Mouse (Mus musculus) ES-E14 (cell line): ENCODE measurements around the gene Nono. TPM values are rescaled to one million over a fixed set of nuclear protein-coding genes. Genes with fewer than 3 reads are reported as not detected.
"Not testable (repeated sequence)": the region's sequence is repeated elsewhere in the genome, so short reads cannot be mapped to it uniquely, and the experiment has no call there.

Experiments used
- DNase-seq: peaks from one replicate; pipeline ENCODE4 v3.0.0-alpha.2; 2013; ENCODE audit warnings: low read depth, low spot score
- H3K27ac ChIP-seq: 2 replicates; pipeline ENCODE4 v1.5.1; 2012; ENCODE audit warnings: low read depth, mild to moderate bottlenecking, low read length, moderate library complexity, mixed read lengths; ENCODE audit not compliant: poor library complexity, insufficient read depth, severe bottlenecking
- H3K36me3 ChIP-seq: 2 replicates; pipeline ENCODE4 v1.6.1; 2012; ENCODE audit warnings: mild to moderate bottlenecking, low read length, moderate library complexity, mixed read lengths; ENCODE audit not compliant: control insufficient read depth, poor library complexity, insufficient read depth, severe bottlenecking
- H3K4me1 ChIP-seq, 2 experiments: fragments of 150-350 bp in 1 of 2; sonication (generic) in 1 of 2; 2 replicates each; pipeline ENCODE4 v1.6.1; 2012; ENCODE audit warnings: low read length in 2 of 2, mild to moderate bottlenecking in 1 of 2, mixed read lengths in 1 of 2; ENCODE audit not compliant: control insufficient read depth in 2 of 2, insufficient read depth in 2 of 2, poor library complexity in 1 of 2
- H3K4me3 ChIP-seq, 2 experiments: fragments of 150-350 bp in 1 of 2; sonication (generic) in 1 of 2; 2 replicates each; pipeline ENCODE4 v1.5.1; 2012; ENCODE audit warnings: low read length in 2 of 2, low read depth in 1 of 2, mild to moderate bottlenecking in 1 of 2, mixed read lengths in 1 of 2; ENCODE audit not compliant: insufficient read depth in 1 of 2, poor library complexity in 1 of 2, severe bottlenecking in 1 of 2
- H3K9ac ChIP-seq: 2 replicates; pipeline ENCODE4 v1.6.1; 2012; ENCODE audit warnings: low read depth, mild to moderate bottlenecking, low read length, mixed read lengths; ENCODE audit not compliant: poor library complexity, insufficient read depth, severe bottlenecking
- H3K9me3 ChIP-seq: fragments of 150-350 bp; sonication (generic); 2 replicates; pipeline ENCODE4 v1.6.1; 2012; ENCODE audit warnings: low read depth, mild to moderate bottlenecking, low read length; ENCODE audit not compliant: control insufficient read depth, insufficient read depth
- CHD2 ChIP-seq: IDR thresholded peaks from 2 replicates; pipeline ENCODE4 v1.6.1; 2014; ENCODE audit warnings: mild to moderate bottlenecking, low read depth, low read length, inconsistent platforms
- HCFC1 ChIP-seq: IDR thresholded peaks from 2 replicates; pipeline ENCODE4 v1.6.1; 2012; ENCODE audit warnings: low read length, inconsistent platforms, borderline replicate concordance; ENCODE audit not compliant: insufficient read depth
- MAFK ChIP-seq: IDR thresholded peaks from 2 replicates; pipeline ENCODE4 v1.6.1; 2014; ENCODE audit warnings: mild to moderate bottlenecking, low read depth, low read length, inconsistent platforms; ENCODE audit not compliant: insufficient read depth
- ZC3H11A ChIP-seq: IDR thresholded peaks from 2 replicates; pipeline ENCODE4 v1.6.1; 2012; ENCODE audit warnings: low read depth, mild to moderate bottlenecking, inconsistent platforms, low read length, borderline replicate concordance
- ZNF384 ChIP-seq: IDR thresholded peaks from 2 replicates; pipeline ENCODE4 v1.6.1; 2012; ENCODE audit warnings: low read depth, low read length, inconsistent platforms
- in situ Hi-C, 2 experiments: fragments of 600-800 bp; cut with MboI; formaldehyde crosslinking; loops; one replicate each; pipeline ENCODE4 v1.15.1; 2025; ENCODE audit warnings: low sequenced_read_pairs in 2 of 2, inconsistent platforms in 1 of 2; ENCODE audit not compliant: unreplicated experiment in 2 of 2
- total RNA-seq: library from RNA; depleted of rRNA; stranded (reverse); fragments of 300-350 nt; gene quantifications from 2 replicates; pipeline ENCODE4 v1.2.3, GENCODE M21; 2012; rRNA removed

The Nono gene
- total RNA-seq, 1 experiment, result 271 TPM

DNA sequence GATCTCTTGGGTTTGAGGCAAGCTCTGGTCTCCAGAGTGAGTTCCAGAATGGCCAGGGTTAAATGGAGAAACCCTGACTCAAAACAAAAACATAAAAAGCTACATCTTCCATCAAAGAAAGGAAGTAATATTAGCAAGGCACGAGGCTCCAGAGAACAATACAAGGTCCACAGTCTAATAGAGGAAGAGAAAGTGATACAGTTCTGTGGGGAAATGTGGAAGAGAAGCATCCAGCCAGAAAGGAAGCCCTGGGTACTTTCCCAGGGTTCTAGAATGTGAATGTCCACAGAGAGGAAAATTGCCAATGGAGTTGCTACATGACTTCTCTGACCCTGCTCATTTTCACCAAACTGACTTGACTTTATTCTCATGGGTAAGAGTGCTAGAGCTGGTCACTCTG is 22.0 kb downstream of the Nono start:
- Histone ChIP-seq H3K9ac (no peak overlapping the region), H3K36me3 (peaks cover 11% of the 10 kb centered on the region), H3K4me1 (no peaks in the 10 kb centered on the region), H3K4me3 (no peak overlapping the region), H3K27ac (no peak overlapping the region), H3K9me3 (no peaks in the 10 kb centered on the region)
- DNase-seq, result no peak
- no peak for TF ChIP-seq ZC3H11A
- in situ Hi-C loops, result no loop called here

DNA sequence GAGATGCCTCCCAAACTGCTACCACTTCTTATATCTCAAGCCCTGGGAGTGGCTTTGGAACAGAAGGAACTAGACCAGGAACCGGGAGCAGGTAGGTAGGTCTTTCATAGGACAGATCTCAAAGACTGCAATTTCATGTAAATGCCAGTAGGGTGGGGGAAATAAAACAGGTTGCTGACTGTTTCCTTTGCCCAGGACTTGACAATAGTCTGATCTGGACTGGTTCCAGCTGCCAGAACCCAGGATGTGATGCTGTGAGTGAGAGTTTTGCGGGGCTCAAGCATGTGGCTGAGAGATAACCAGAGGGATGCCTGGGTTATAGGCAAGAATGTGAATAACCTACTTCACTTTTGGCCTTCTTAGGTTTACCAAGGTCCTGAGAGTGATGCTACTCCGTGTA is 22.5 kb downstream of the Nono start:
- Histone ChIP-seq H3K9ac (no peak overlapping the region), H3K4me3 (no peak overlapping the region), H3K4me1 (no peaks in the 10 kb centered on the region), H3K36me3 (peaks cover 9% of the 10 kb centered on the region), H3K27ac (no peak overlapping the region), H3K9me3 (no peaks in the 10 kb centered on the region)
- no peak for DNase-seq
- in situ Hi-C loops, result no loop called here
- TF ChIP-seq HCFC1, result no peak
- TF ChIP-seq CHD2, result no peak
- TF ChIP-seq ZC3H11A, result no peak
- no peak for TF ChIP-seq MAFK
- TF ChIP-seq ZNF384, result no peak

DNA sequence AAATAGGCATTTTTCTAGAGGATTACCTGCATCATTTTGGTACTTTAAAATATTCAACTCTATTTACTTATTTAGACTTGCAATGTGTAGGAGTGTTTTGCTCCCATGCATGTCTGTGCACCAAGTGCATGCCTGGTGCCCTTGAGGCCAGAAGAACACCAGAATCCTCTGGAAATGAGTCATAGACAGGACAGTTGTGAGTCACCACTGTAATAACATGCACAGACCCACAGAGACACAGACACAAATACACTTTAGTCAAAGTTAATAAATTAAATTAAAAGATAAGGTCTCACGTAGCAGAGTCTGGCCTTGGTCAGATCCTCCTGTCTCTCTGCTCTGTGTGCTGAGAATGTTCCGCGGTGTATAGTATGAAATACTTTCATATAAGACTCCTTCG is 43.1 kb downstream of the Nono start:
- H3K4me1 ChIP-seq, result no peaks in the 10 kb centered on the region

DNA sequence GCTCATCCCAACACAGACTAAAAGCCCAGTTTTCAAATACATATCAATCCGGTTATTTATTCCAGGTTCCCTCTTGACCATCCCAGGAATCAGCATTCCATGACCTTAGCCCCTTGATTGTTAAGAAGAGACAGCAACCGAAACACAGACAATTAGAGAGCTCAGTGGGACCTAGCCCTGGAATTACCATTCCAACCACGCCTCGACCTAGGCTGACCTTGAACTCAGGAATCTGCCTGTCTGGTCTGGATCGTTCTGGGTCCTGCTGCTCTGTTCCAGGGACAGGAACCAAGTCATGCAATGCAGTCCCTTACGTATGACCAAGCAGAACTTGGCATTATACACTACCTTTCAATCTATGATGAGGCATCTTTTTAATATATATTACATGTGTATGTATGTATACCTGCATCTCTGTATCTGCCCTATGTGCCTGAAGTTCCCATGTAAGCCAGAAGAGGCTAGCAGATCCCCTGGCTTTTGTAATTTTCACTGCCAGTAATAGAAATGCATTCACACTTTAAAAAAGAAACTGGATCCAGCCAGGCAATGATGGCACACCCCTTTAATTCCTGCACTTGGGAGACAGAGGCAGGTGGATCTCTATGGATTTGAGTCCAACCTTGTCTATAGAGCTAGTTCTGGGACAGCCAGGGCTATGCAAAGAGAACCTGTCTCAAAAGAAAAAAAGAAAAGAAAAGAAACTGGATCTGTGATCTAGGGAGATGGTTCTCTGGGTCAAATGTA is 52.7 kb downstream of the Nono start:
- DNase-seq, result peak; percentile 77
- H3K9ac ChIP-seq, result peak overlapping the region; percentile 15; the same call in 1 of the 2 replicates
- H3K4me3 ChIP-seq, result no peak overlapping the region
- in situ Hi-C loops, result no loop called here
- TF ChIP-seq CHD2, result no peak; the same call in 1 of the 2 replicates
- TF ChIP-seq MAFK, result peak; percentile 72
- H3K4me1 ChIP-seq, result peaks cover 4 to 5% of the 10 kb centered on the region in 2 experiments; a peak in 2 of 4 replicates
- peak overlapping the region; percentile 89 for H3K27ac ChIP-seq
- H3K36me3 ChIP-seq, result no peaks in the 10 kb centered on the region
- no peaks in the 10 kb centered on the region for H3K9me3 ChIP-seq

More for the DNA sequence above, 43.1 kb downstream of the Nono start:
- Histone ChIP-seq H3K9me3 (no peaks in the 10 kb centered on the region), H3K27ac (no peak overlapping the region), H3K9ac (no peak overlapping the region), H3K4me3 (no peak overlapping the region), H3K36me3 (no peaks in the 10 kb centered on the region)
- DNase-seq, result no peak
- in situ Hi-C loops, result no loop called here
- TF ChIP-seq MAFK, result no peak

DNA sequence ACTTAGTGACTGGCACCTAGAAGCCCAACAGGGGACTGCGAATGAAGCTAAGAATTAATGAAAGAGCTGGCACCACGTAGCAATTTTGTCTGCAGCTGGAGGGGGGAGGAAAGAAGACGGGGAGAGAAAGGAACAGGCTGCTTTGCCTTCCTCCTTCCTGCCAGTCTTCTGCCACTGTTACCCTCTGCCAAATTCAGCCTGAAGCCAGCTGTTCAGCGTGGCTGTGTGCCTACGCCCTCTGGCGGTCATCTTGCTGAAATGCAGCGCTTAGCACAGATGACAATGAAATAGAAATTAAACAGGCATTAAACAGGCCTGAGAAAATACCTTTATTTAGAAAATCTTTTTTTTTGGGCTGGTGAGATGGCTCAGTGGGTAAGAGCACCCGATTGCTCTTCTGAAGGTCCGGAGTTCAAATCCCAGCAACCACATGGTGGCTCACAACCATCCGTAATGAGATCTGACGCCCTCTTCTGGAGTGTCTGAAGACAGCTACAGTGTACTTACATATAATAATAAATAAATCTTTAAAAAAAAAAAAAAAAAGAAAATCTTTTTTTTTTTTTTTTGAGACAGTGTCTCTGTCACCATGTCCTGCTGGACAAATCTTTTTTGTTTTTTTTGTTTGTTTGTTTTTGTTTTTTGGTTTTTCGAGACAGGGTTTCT is 57.5 kb downstream of the Nono start:
- TF ChIP-seq ZNF384, result 0 out of 2 replicates have a peak, but pooled peaks have one; percentile 25
- H3K4me3 ChIP-seq, H3K9ac ChIP-seq, in situ Hi-C loops, H3K36me3 ChIP-seq, H3K9me3 ChIP-seq, H3K27ac ChIP-seq, H3K4me1 ChIP-seq: not testable (repeated sequence)
- peak; percentile 16 for DNase-seq

Other genes starting within 250 kb of the Nono start
- 26.3 and 34.8 TPM in 2 replicates for gene Snx12, start 206.8 kb upstream of the Nono start, total RNA-seq
- gene Foxo4, start 174.8 kb upstream of the Nono start, total RNA-seq, result 22.5 and 38.9 TPM in 2 replicates
- not detected in 2 replicates for gene Gm614, start 165.3 kb upstream of the Nono start, total RNA-seq
- 2.0 and 2.6 TPM in 2 replicates for gene Il2rg, start 161.1 kb upstream of the Nono start, total RNA-seq
- not detected in 2 replicates for gene Gm20489, start 160.3 kb upstream of the Nono start, total RNA-seq
- gene Med12, start 155.3 kb upstream of the Nono start, total RNA-seq, result 26.7 and 27.0 TPM in 2 replicates
- 0.13 and 2.0 TPM in 2 replicates for gene Nlgn3, start 130.2 kb upstream of the Nono start, total RNA-seq
- gene Gjb1, start 52.9 kb upstream of the Nono start, total RNA-seq, result 6.3 and 16.9 TPM in 2 replicates
- gene Zmym3, start 8.5 kb upstream of the Nono start, total RNA-seq, result 53.9 and 62.5 TPM in 2 replicates
- gene Itgb1bp2, start 19.8 kb downstream of the Nono start, total RNA-seq, result 2.2 and 2.8 TPM in 2 replicates
- 40.9 and 47.0 TPM in 2 replicates for gene Taf1, start 103.4 kb downstream of the Nono start, total RNA-seq
- gene Ogt, start 210.7 kb downstream of the Nono start, total RNA-seq, result 76.5 and 99.5 TPM in 2 replicates